Mouse (Mus musculus) hindbrain, embryonic 16.5 days (tissue): Measurements from ENCODE around the gene Atf1. TPM values are rescaled to one million over a fixed set of nuclear protein-coding genes. Genes with fewer than 3 reads are reported as not detected.
"Not testable (repeated sequence)": the region's sequence is repeated elsewhere in the genome, so short reads cannot be mapped to it uniquely, and the experiment has no call there.

Experiments
- ATAC-seq: fragments of 200-750 bp; cut with Nextera tagmentation; 2 replicates; pipeline ENCODE4 v1.8.0; 2017; ENCODE audit warnings: moderate TSS enrichment, moderate library complexity
- H3K27ac ChIP-seq: fragments of 300-500 bp; sonication (generic); 2 replicates; pipeline ENCODE4 v1.5.1; 2014; ENCODE audit warnings: low read depth, mild to moderate bottlenecking, control low read depth, low read length, moderate library complexity
- H3K27me3 ChIP-seq: fragments of 300-500 bp; sonication (generic); replicated peaks from 2 replicates; pipeline ENCODE4 v1.6.1; 2014; ENCODE audit warnings: low read length; ENCODE audit not compliant: control insufficient read depth, insufficient read depth
- H3K36me3 ChIP-seq: fragments of 300-500 bp; sonication (generic); 2 replicates; pipeline ENCODE4 v1.6.1; 2014; ENCODE audit warnings: mild to moderate bottlenecking, low read length, moderate library complexity, mixed read lengths; ENCODE audit not compliant: control insufficient read depth, insufficient read depth
- H3K4me1 ChIP-seq: fragments of 300-500 bp; sonication (generic); 2 replicates; pipeline ENCODE4 v1.6.1; 2014; ENCODE audit warnings: low read depth, low read length; ENCODE audit not compliant: control insufficient read depth, insufficient read depth
- H3K4me2 ChIP-seq: fragments of 300-500 bp; sonication (generic); 2 replicates; pipeline ENCODE4 v1.6.1; 2014; ENCODE audit warnings: mild to moderate bottlenecking, low read length, control low read depth, moderate library complexity
- H3K4me3 ChIP-seq: fragments of 300-500 bp; sonication (generic); 2 replicates; pipeline ENCODE4 v1.5.1; 2014; ENCODE audit warnings: mild to moderate bottlenecking, low read length, control low read depth, moderate library complexity
- H3K9ac ChIP-seq: fragments of 300-500 bp; sonication (generic); 2 replicates; pipeline ENCODE4 v1.6.1; 2014; ENCODE audit warnings: low read depth, mild to moderate bottlenecking, control low read depth, low read length, moderate library complexity
- H3K9me3 ChIP-seq: fragments of 300-500 bp; sonication (generic); 2 replicates; pipeline ENCODE4 v1.6.1; 2014; ENCODE audit warnings: mild to moderate bottlenecking, low read length, moderate library complexity; ENCODE audit not compliant: control insufficient read depth
- WGBS: fragments of 180-500 bp; shearing (Covaris S2); extraction: QIAGEN DNeasy Blood & Tissue Kit; methylation state at CpG from one replicate; pipeline ENCODE4 v1.1.7; 2014; 5-methylcytosine and 5-hydroxymethylcytosine counted together
- polyA plus RNA-seq: library from polyadenylated mRNA; unstranded; fragments of >200 nt; fragmentation: Nextera tagmentation; extraction: Ambion mirVana; gene quantifications from 2 replicates; pipeline ENCODE4 v1.2.1, GENCODE M21; 2015

The Atf1 gene
- polyA plus RNA-seq, 1 experiment from 2014 or later = 13.1 TPM

GRCm38 (mm10) chr15:100265586-100266325 lies 38.1 kb downstream of the Atf1 start:
- Histone ChIP-seq H3K4me3 (no peak overlapping the region), H3K9ac (no peak overlapping the region), H3K27me3 (no peaks in the 10 kb centered on the region), H3K9me3 (no peaks in the 10 kb centered on the region), H3K36me3 (no peaks in the 10 kb centered on the region), H3K4me2 (no peak overlapping the region), H3K4me1 (no peaks in the 10 kb centered on the region), H3K27ac (no peak overlapping the region)
- WGBS = 79% methylated on average over 5 of the region's 5 CpGs
- ATAC-seq = no peak

DNA sequence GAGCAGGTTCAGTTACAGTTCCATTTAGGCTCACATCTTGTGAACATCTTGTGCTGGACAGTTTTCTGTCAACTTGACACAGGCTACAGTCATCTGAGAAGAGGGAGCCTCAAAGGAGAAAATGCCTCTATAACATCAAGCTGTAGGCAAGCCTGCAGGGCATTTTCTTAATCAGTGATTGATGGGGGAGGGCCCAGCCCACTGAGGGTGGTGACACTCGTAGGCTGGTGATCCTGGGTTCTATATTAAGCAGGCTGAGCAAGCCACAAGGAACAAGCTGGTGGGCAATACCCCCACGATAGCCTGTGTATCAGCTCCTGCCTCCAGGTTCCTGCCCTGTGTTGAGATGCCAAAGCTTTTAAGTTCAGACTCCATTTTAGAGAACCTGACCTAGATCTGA lies 41.3 kb downstream of the Atf1 start:
- no peak overlapping the region for H3K9ac ChIP-seq
- ATAC-seq = no peak
- no peak overlapping the region for H3K4me2 ChIP-seq
- H3K36me3 ChIP-seq = no peaks in the 10 kb centered on the region
- no peaks in the 10 kb centered on the region; the same call in 1 of the 2 replicates for H3K9me3 ChIP-seq
- no peaks in the 10 kb centered on the region for H3K4me1 ChIP-seq
- no peaks in the 10 kb centered on the region for H3K27me3 ChIP-seq
- 96% methylated on average over 2 of the region's 2 CpGs for WGBS
- H3K27ac ChIP-seq = no peak overlapping the region
- no peak overlapping the region for H3K4me3 ChIP-seq

- no peak overlapping the region for H3K27ac ChIP-seq
- no peak overlapping the region for H3K9ac ChIP-seq
- H3K4me1 ChIP-seq = no peaks in the 10 kb centered on the region
- no peaks in the 10 kb centered on the region for H3K27me3 ChIP-seq
- ATAC-seq = no peak
- no peaks in the 10 kb centered on the region; the same call in 1 of the 2 replicates for H3K9me3 ChIP-seq
- no peak overlapping the region for H3K4me3 ChIP-seq
- WGBS = 15% methylated on average over 9 of the region's 9 CpGs
- H3K4me2 ChIP-seq = no peak overlapping the region
- H3K36me3 ChIP-seq = no peaks in the 10 kb centered on the region
These were observed 42.2 kb downstream of the Atf1 start for GRCm38 (mm10) chr15:100269776-100270175.

- not testable (repeated sequence) for H3K36me3 ChIP-seq, H3K9me3 ChIP-seq, H3K4me2 ChIP-seq, H3K4me3 ChIP-seq, H3K9ac ChIP-seq, ATAC-seq, H3K27ac ChIP-seq, H3K27me3 ChIP-seq, H3K4me1 ChIP-seq
- WGBS = 27% methylated on average over 7 of the region's 7 CpGs
These were observed 43.0 kb downstream of the Atf1 start for GRCm38 (mm10) chr15:100270609-100271008.

- no peaks in the 10 kb centered on the region for H3K27me3 ChIP-seq
- no peaks in the 10 kb centered on the region for H3K4me1 ChIP-seq
- H3K36me3 ChIP-seq = no peaks in the 10 kb centered on the region
- no peak overlapping the region for H3K9ac ChIP-seq
- no peak overlapping the region for H3K4me2 ChIP-seq
- no peak overlapping the region for H3K27ac ChIP-seq
- no peak for ATAC-seq
- H3K9me3 ChIP-seq = no peaks in the 10 kb centered on the region; the same call in 1 of the 2 replicates
- no peak overlapping the region for H3K4me3 ChIP-seq
- WGBS = 62% methylated on average over 14 of the region's 14 CpGs
These were observed 43.8 kb downstream of the Atf1 start for GRCm38 (mm10) chr15:100271411-100271810.

GRCm38 (mm10) chr15:100273791-100274308 lies 46.2 kb downstream of the Atf1 start:
- not testable (repeated sequence) for H3K4me3 ChIP-seq, H3K9me3 ChIP-seq, H3K27ac ChIP-seq, H3K27me3 ChIP-seq, H3K4me1 ChIP-seq, H3K4me2 ChIP-seq, ATAC-seq, H3K9ac ChIP-seq, H3K36me3 ChIP-seq
- WGBS = 82% methylated on average over 4 of the region's 4 CpGs

DNA sequence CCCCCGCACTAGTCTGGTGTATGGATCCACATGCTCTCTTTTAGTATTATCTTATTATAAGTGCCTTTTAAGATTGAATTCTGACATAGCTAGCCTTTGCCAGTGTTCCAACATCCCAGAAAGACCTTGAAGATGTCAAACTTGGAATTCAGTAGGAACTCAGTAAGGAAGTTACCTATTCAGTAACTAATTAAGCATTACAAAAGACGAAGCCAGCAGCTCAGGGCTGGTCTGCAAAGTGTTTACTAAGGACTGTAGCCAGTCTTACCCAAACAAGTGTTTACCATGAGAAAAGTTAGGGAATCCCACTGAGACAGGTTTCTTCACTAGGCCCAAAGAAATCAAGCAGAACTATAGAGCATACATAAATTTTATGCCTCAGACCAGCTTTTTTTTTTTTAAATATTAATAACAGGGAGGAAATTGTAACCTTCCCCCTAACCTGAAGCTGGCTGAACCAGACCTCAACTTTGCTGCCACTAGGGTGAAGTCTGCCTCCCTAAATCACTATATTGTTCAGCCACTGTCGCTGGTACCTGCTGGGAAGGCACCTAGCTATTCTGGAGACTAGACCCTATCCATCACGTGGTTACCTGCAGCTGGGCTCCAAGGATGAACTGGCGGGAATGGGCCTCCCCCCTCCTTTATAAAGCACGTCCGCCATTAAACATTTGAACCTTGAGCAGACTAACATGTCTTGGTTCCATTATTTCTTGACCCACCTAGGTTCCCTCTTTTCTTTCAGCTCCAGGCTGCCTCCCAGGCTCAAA lies 47.4 kb downstream of the Atf1 start:
- H3K4me3 ChIP-seq = no peak overlapping the region
- H3K9me3 ChIP-seq = no peaks in the 10 kb centered on the region; the same call in 1 of the 2 replicates
- H3K9ac ChIP-seq = no peak overlapping the region
- WGBS = 87% methylated on average over 7 of the region's 7 CpGs
- H3K36me3 ChIP-seq = no peaks in the 10 kb centered on the region
- H3K4me1 ChIP-seq = no peaks in the 10 kb centered on the region
- H3K27ac ChIP-seq = no peak overlapping the region
- ATAC-seq = no peak
- no peak overlapping the region for H3K4me2 ChIP-seq
- no peaks in the 10 kb centered on the region for H3K27me3 ChIP-seq

DNA sequence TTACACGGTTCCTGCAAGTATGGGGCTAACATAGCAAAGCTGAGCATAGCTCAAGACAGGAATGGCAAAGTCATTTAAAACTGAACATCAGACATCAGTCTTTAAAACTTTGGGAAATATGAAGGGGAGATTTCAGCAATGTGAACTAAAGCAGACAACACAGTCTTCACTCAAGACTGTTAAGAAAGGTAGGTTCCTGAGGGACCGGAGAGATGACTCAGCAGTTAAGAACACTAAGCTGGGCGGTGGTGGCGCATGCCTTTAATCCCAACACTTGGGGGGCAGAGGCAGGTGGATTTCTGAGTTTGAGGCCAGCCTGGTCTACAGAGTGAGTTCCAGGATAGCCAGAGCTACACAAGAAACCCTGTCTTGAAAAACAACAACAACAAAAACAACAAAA lies 48.8 kb downstream of the Atf1 start:
- WGBS = 97% methylated on average over 4 of the region's 4 CpGs
- no peaks in the 10 kb centered on the region for H3K36me3 ChIP-seq
- no peak overlapping the region for H3K27ac ChIP-seq
- no peak overlapping the region for H3K9ac ChIP-seq
- H3K4me1 ChIP-seq = no peaks in the 10 kb centered on the region
- no peaks in the 10 kb centered on the region for H3K27me3 ChIP-seq
- H3K4me2 ChIP-seq = no peak overlapping the region
- H3K4me3 ChIP-seq = no peak overlapping the region
- ATAC-seq = no peak
- H3K9me3 ChIP-seq = no peaks in the 10 kb centered on the region; the same call in 1 of the 2 replicates

GRCm38 (mm10) chr15:100277586-100277985 lies 50.0 kb downstream of the Atf1 start:
- WGBS = 86% methylated on average over 3 of the region's 3 CpGs
- no peak overlapping the region for H3K27ac ChIP-seq
- no peak for ATAC-seq
- H3K9me3 ChIP-seq = no peaks in the 10 kb centered on the region; the same call in 1 of the 2 replicates
- no peaks in the 10 kb centered on the region for H3K36me3 ChIP-seq
- H3K9ac ChIP-seq = no peak overlapping the region
- H3K4me1 ChIP-seq = no peaks in the 10 kb centered on the region
- no peaks in the 10 kb centered on the region for H3K27me3 ChIP-seq
- H3K4me2 ChIP-seq = no peak overlapping the region
- H3K4me3 ChIP-seq = no peak overlapping the region
